Mouse (Mus musculus) heart, adult 2 months (tissue): ENCODE measurements at regions not wholly inside any gene's neighbourhood (a gene's known extent, or its start where the extent isn't known, plus 50 kb on each side); places are given as distances from the start of the nearest gene placed in this dataset.
"Not testable (repeated sequence)": the region's sequence is repeated elsewhere in the genome, so short reads cannot be mapped to it uniquely, and the experiment has no call there.

Source experiments
- EP300 ChIP-seq: fragments of 200-500 bp; IDR thresholded peaks from 2 replicates; pipeline ENCODE4 v1.6.1; 2011; ENCODE audit warnings: low read depth, low read length, control low read depth; ENCODE audit not compliant: insufficient read depth
- POLR2A ChIP-seq: fragments of 200-500 bp; IDR thresholded peaks from 2 replicates; pipeline ENCODE4 v1.6.1; 2011; ENCODE audit warnings: mild to moderate bottlenecking, low read depth, low read length, control low read depth; ENCODE audit not compliant: insufficient read depth

- TF ChIP-seq EP300, POLR2A: not testable (repeated sequence)
These were observed 79.7 kb upstream of the Pwp1 start for GRCm38 (mm10) chr10:85749549-85749948.
